Mouse (Mus musculus) adrenal gland, adult 8-10 months (tissue): ENCODE measurements around the gene Gsc2. TPM values are rescaled to one million over a fixed set of nuclear protein-coding genes. Genes with fewer than 3 reads are reported as not detected.
"Not testable (repeated sequence)": the region's sequence is repeated elsewhere in the genome, so short reads cannot be mapped to it uniquely, and the experiment has no call there.

ENCODE experiments used
- DNase-seq: peaks from one replicate; pipeline ENCODE4 v3.0.0; 2022
- total RNA-seq, 4 experiments: library from RNA; stranded (reverse); gene quantifications; 2 replicates each; pipeline ENCODE4 v1.2.4; 2022

The Gsc2 gene
- not detected for total RNA-seq

- DNase-seq, result no peak
Observed at GRCm38 (mm10) chr16:17914307-17915249, at the start of gene Gsc2. Gene Gsc2 (minus strand): TSS chr16:17915059.

GRCm38 (mm10) chr16:17962091-17962490, 47.2 kb upstream of the Gsc2 start:
- DNase-seq, result no peak

GRCm38 (mm10) chr16:17956052-17956638, 41.3 kb upstream of the Gsc2 start:
- not testable (repeated sequence) for DNase-seq

- no peak for DNase-seq
Observed at GRCm38 (mm10) chr16:17951618-17952017, 36.8 kb upstream of the Gsc2 start.

GRCm38 (mm10) chr16:17950068-17950467, 35.2 kb upstream of the Gsc2 start:
- no peak for DNase-seq

- no peak for DNase-seq
Observed at GRCm38 (mm10) chr16:17949421-17949877, 34.6 kb upstream of the Gsc2 start.

- no peak for DNase-seq
Observed at GRCm38 (mm10) chr16:17945081-17945831, 30.4 kb upstream of the Gsc2 start.

GRCm38 (mm10) chr16:17943466-17943865, 28.6 kb upstream of the Gsc2 start:
- DNase-seq, result no peak

- no peak for DNase-seq
Observed at GRCm38 (mm10) chr16:17939255-17939751, 24.4 kb upstream of the Gsc2 start.

GRCm38 (mm10) chr16:17938821-17939220, 24.0 kb upstream of the Gsc2 start:
- no peak for DNase-seq

GRCm38 (mm10) chr16:17938187-17938586, 23.3 kb upstream of the Gsc2 start:
- no peak for DNase-seq

GRCm38 (mm10) chr16:17936776-17937175, 21.9 kb upstream of the Gsc2 start:
- DNase-seq, result no peak

GRCm38 (mm10) chr16:17934445-17934910, 19.6 kb upstream of the Gsc2 start:
- DNase-seq, result no peak

GRCm38 (mm10) chr16:17933594-17934444, 19.0 kb upstream of the Gsc2 start:
- DNase-seq, result no peak

- DNase-seq, result no peak
Observed at GRCm38 (mm10) chr16:17931906-17932460, 17.1 kb upstream of the Gsc2 start.

GRCm38 (mm10) chr16:17929631-17930030, 14.8 kb upstream of the Gsc2 start:
- DNase-seq, result no peak

- no peak for DNase-seq
Observed at GRCm38 (mm10) chr16:17929211-17929610, 14.4 kb upstream of the Gsc2 start.

GRCm38 (mm10) chr16:17928627-17929104, 13.8 kb upstream of the Gsc2 start:
- DNase-seq, result peak; percentile 70

GRCm38 (mm10) chr16:17928087-17928580, 13.3 kb upstream of the Gsc2 start, which contains the start of gene Slc25a1:
Gene Slc25a1 (minus strand): TSS chr16:17928219.
- peak; percentile 82 for DNase-seq

GRCm38 (mm10) chr16:17927351-17928082, 12.7 kb upstream of the Gsc2 start:
- DNase-seq, result no peak
